Mouse (Mus musculus): ENCODE results near the gene Sgca.

- TF ChIP-seq CTCF (conservative IDR thresholded peaks at IDR 0.05; ENCODE audit: low read length) (no peak), POU5F1 (IDR thresholded peaks at IDR 0.05; ENCODE audit: borderline replicate concordance, low read length) (no peak), NANOG (IDR thresholded peaks at IDR 0.05; ENCODE audit: borderline replicate concordance, low read length) (no peak)
Measured at GRCm38 (mm10) chr11:95012075-95012474, 35.9 kb upstream of the Sgca start.
